13 mouse cellular contexts compared by ENCODE assay signal in genomic region chr15:79280850-79281249, GRCm38 (mm10). TPM values are rescaled to one million over a fixed set of nuclear protein-coding genes. Genes with fewer than 3 reads are reported as not detected.
A peak's percentile ranks its signal among the peaks of the same experiment; 100 is the strongest.
DNase-seq lines count a peak whose midpoint lies in the region; ATAC-seq and TF ChIP-seq lines count a peak whose summit lies in the region.
"Had no signal": no experiment of that assay in that cellular context is flagged by ENCODE, and none has a peak within 500 bp of the region (broad histone marks: within the 10 kb centered on the region; RNA-seq: fewer than 3 reads in every experiment).

No protein-coding gene starts in this region.

- no peak for TF ChIP-seq EP300 in MEL (IDR thresholded peaks at IDR 0.05; ENCODE audit: low read depth in 1 of 2, low read length in 2 of 2)

- H3K9ac ChIP-seq in MEL (ENCODE audit: control insufficient read depth, low read depth, low read length, poor library complexity, severe bottlenecking) = peak overlapping the region; percentile 67
- peak overlapping the region; percentile 5; the same call in 1 of the 2 replicates for H3K9ac ChIP-seq in liver, embryonic 12.5 days
- H3K9ac ChIP-seq: limb, embryonic 13.5 days had no signal

- H3K79me2 ChIP-seq in MEL (ENCODE audit: control insufficient read depth, insufficient read depth, low read length, poor library complexity) = no peaks in the 10 kb centered on the region

- H3K4me1 ChIP-seq in MEL (ENCODE audit: control insufficient read depth in 1 of 2, insufficient read depth in 2 of 2, low read length in 2 of 2) = peaks cover 7 to 14% of the 10 kb centered on the region in 2 experiments; a peak in 3 of 4 replicates
- H3K4me1 ChIP-seq in liver, embryonic 12.5 days = peaks cover 26% of the 10 kb centered on the region
- H3K4me1 ChIP-seq: limb, embryonic 13.5 days had no signal

- peaks cover 0 to 15% of the 10 kb centered on the region in 2 experiments; a peak in 2 of 4 replicates for H3K36me3 ChIP-seq in MEL (ENCODE audit: control insufficient read depth in 1 of 2, insufficient read depth in 2 of 2, low read length in 2 of 2)
- H3K36me3 ChIP-seq in liver, embryonic 12.5 days = peaks cover 2% of the 10 kb centered on the region
- H3K36me3 ChIP-seq: limb, embryonic 13.5 days had no signal

- H3K27ac ChIP-seq in MEL (ENCODE audit: control insufficient read depth, low read depth, low read length) = peak overlapping the region; percentile 91
- peak overlapping the region; percentile 90 for H3K27ac ChIP-seq in liver, embryonic 12.5 days
- H3K27ac ChIP-seq: limb, embryonic 13.5 days had no signal

- TF ChIP-seq RAD21 in MEL (IDR thresholded peaks at IDR 0.05; ENCODE audit: low read depth, low read length) = peak; percentile 68

- DNase-seq in gastrocnemius, adult 18-20 months (ENCODE audit: low spot score) = peak; percentile 61
- no peak for DNase-seq in gastrocnemius, postnatal 4 days (ENCODE audit: low spot score in 2 of 2)
- peak; percentile 76 for DNase-seq in MEL (ENCODE audit: low read depth, low spot score)
- DNase-seq in naive thymus-derived CD4-positive, alpha-beta T cell, adult 2 months (ENCODE audit: low read depth) = peak; percentile 26
- DNase-seq in retina, postnatal 1 day = no peak
- no peak for DNase-seq in adrenal gland, postnatal 10 days
- DNase-seq: cerebellum, adult 8-10 months; right cerebral cortex, postnatal 14 days had no signal

- H3K4me3 ChIP-seq in MEL (ENCODE audit: control insufficient read depth in 1 of 2, insufficient read depth in 1 of 2, low read depth in 2 of 2, low read length in 2 of 2) = peak overlapping the region; percentile 32 to 35
- no peak overlapping the region for H3K4me3 ChIP-seq in liver, embryonic 12.5 days
- H3K4me3 ChIP-seq: erythroblast, embryonic 14.5 days; limb, embryonic 13.5 days; myocyte had no signal

- no peaks in the 10 kb centered on the region for H3K27me3 ChIP-seq in MEL (ENCODE audit: control insufficient read depth in 1 of 2, insufficient read depth in 2 of 2, low read length in 2 of 2)
- 0 out of 2 replicates have a peak, but pooled peaks cover 4% of the 10 kb centered on the region for H3K27me3 ChIP-seq in liver, embryonic 12.5 days (replicated peaks)
- H3K27me3 ChIP-seq: limb, embryonic 13.5 days had no signal

- TF ChIP-seq POLR2A in MEL (IDR thresholded peaks at IDR 0.05; ENCODE audit: control insufficient read depth in 1 of 2, insufficient read depth in 1 of 2, low read depth in 1 of 2, low read length in 2 of 2, poor library complexity in 1 of 2) = no peak

- WGBS in liver, embryonic 12.5 days (ENCODE audit: insufficient replicate concordance) = 50% methylated on average over 5 of the region's 5 CpGs

- H3K4me2 ChIP-seq in liver, embryonic 12.5 days = peak overlapping the region; percentile 42
- H3K4me2 ChIP-seq: limb, embryonic 13.5 days had no signal

- peak; percentile 25 to 65 (median 60); a peak in 5 of 6 replicates for TF ChIP-seq CTCF in MEL (IDR thresholded peaks at IDR 0.05 in 2 of 3, conservative IDR thresholded peaks at IDR 0.05 in 1 of 3; ENCODE audit: control insufficient read depth in 1 of 3, insufficient read depth in 1 of 3, low read depth in 2 of 3, low read length in 3 of 3, poor library complexity in 1 of 3, severe bottlenecking in 1 of 3)

- ATAC-seq in liver, embryonic 12.5 days = 0 out of 2 replicates have a peak, but pooled peaks have one; percentile 12
- ATAC-seq in erythroblast, adult 5-6 weeks (replicated peaks; ENCODE audit: low FRiP score, poor library complexity, severe bottlenecking) = no peak

- no peaks in the 10 kb centered on the region for H3K9me3 ChIP-seq in MEL (replicated peaks; ENCODE audit: insufficient read depth, low read length)
- H3K9me3 ChIP-seq in liver, embryonic 12.5 days (replicated peaks) = no peaks in the 10 kb centered on the region

TF ChIP-seq in MEL, 35 proteins besides CTCF, POLR2A, EP300 and RAD21:
- TF ChIP-seq MEF2A (IDR thresholded peaks at IDR 0.05; ENCODE audit: extremely low read depth, insufficient replicate concordance, low read depth, low read length, poor library complexity, severe bottlenecking) (no peak), TCF12 (IDR thresholded peaks at IDR 0.05; ENCODE audit: low read depth, low read length) (0 out of 2 replicates have a peak, but pooled peaks have one; percentile 4), SMC3 (IDR thresholded peaks at IDR 0.05; ENCODE audit: low read depth, low read length) (peak; percentile 50), ZC3H11A (IDR thresholded peaks at IDR 0.05; ENCODE audit: low read depth, low read length) (peak; percentile 53)

RNA-seq across cellular contexts. Expression of gene Baiap2l2, which starts 4.5 kb away (rescaled TPM):
- total RNA-seq in gastrocnemius, adult 18-20 months (2021) = 1 to 10 TPM; 2.3 to 4.5 TPM
- total RNA-seq in gastrocnemius, postnatal 4 days (2021) = 1 to 10 TPM; 5.0 to 9.0 TPM
- 1.1 TPM in 1 of 2 replicates, not detected in the other for total RNA-seq in MEL (2012; rRNA removed)
- under 1 TPM in 1 of 2 experiments, not detected in 1; 0.60 TPM for polyA plus RNA-seq in MEL (2012; ENCODE audit: insufficient read depth in 1 of 2, insufficient read length in 2 of 2, low read depth in 1 of 2, low replicate concordance in 2 of 2, missing spikeins in 1 of 2)
- polyA plus RNA-seq in liver, embryonic 12.5 days (2016; fragmentation: Nextera tagmentation; extraction: Ambion mirVana) = 1.2 and 1.4 TPM in 2 replicates
- under 1 TPM; 0.85 to 0.99 TPM for total RNA-seq in adrenal gland, postnatal 10 days (2021)
- total RNA-seq in erythroblast, adult 5-6 weeks (2015; ENCODE audit: low replicate concordance) = not detected in 2 replicates
- total RNA-seq in erythroblast, adult 5-6 weeks (2017; ENCODE audit: low replicate concordance) = not detected in 2 replicates
- polyA plus RNA-seq: erythroblast, embryonic 14.5 days had no signal

RNA-seq across cellular contexts. Expression of gene Slc16a8, which starts 26.3 kb away (rescaled TPM):
- total RNA-seq in gastrocnemius, adult 18-20 months (2021) = under 1 TPM; 0.53 to 0.69 TPM
- total RNA-seq in gastrocnemius, postnatal 4 days (2021) = under 1 TPM; 0.29 to 0.36 TPM
- total RNA-seq in MEL (2012; rRNA removed) = 0.15 TPM in 1 of 2 replicates, not detected in the other
- under 1 TPM in 1 of 2 experiments, not detected in 1; 0.47 TPM for polyA plus RNA-seq in MEL (2012; ENCODE audit: insufficient read depth in 1 of 2, insufficient read length in 2 of 2, low read depth in 1 of 2, low replicate concordance in 2 of 2, missing spikeins in 1 of 2)
- not detected in 2 replicates for polyA plus RNA-seq in liver, embryonic 12.5 days (2016; fragmentation: Nextera tagmentation; extraction: Ambion mirVana)
- under 1 TPM in 1 of 2 experiments, not detected in 1; 0.15 TPM for total RNA-seq in adrenal gland, postnatal 10 days (2021)
- total RNA-seq in erythroblast, adult 5-6 weeks (2015; ENCODE audit: low replicate concordance) = not detected in 2 replicates
- total RNA-seq in erythroblast, adult 5-6 weeks (2017; ENCODE audit: low replicate concordance) = not detected in 2 replicates
- polyA plus RNA-seq: erythroblast, embryonic 14.5 days had no signal

RNA-seq across cellular contexts. Expression of gene Pla2g6, which starts 47.3 kb away (rescaled TPM):
- total RNA-seq in gastrocnemius, adult 18-20 months (2021) = 10 to 100 TPM; 15.8 to 20.4 TPM
- total RNA-seq in gastrocnemius, postnatal 4 days (2021) = 10 to 100 TPM; 11.5 to 15.7 TPM
- total RNA-seq in MEL (2012; rRNA removed) = 11.8 and 12.0 TPM in 2 replicates
- polyA plus RNA-seq in MEL (2012; ENCODE audit: insufficient read depth in 1 of 2, insufficient read length in 2 of 2, low read depth in 1 of 2, low replicate concordance in 2 of 2, missing spikeins in 1 of 2) = 10 to 100 TPM in 1 of 2 experiments, not detected in 1; 24.7 TPM
- polyA plus RNA-seq in liver, embryonic 12.5 days (2016; fragmentation: Nextera tagmentation; extraction: Ambion mirVana) = 16.8 and 17.3 TPM in 2 replicates
- total RNA-seq in adrenal gland, postnatal 10 days (2021) = 10 to 100 TPM; 27.0 to 27.5 TPM
- 1.9 and 4.6 TPM in 2 replicates for total RNA-seq in erythroblast, adult 5-6 weeks (2015; ENCODE audit: low replicate concordance)
- total RNA-seq in erythroblast, adult 5-6 weeks (2017; ENCODE audit: low replicate concordance) = 4.0 and 4.9 TPM in 2 replicates

RNA-seq across cellular contexts. Expression of gene Gm49486, which starts 51.7 kb away (rescaled TPM):
- total RNA-seq in gastrocnemius, adult 18-20 months (2021) = under 1 TPM; 0.55 to 0.69 TPM
- total RNA-seq in gastrocnemius, postnatal 4 days (2021) = 1 to 10 TPM; 1.2 TPM
- 0.12 and 0.16 TPM in 2 replicates for total RNA-seq in MEL (2012; rRNA removed)
- polyA plus RNA-seq in MEL (2012; ENCODE audit: insufficient read depth in 1 of 2, insufficient read length in 2 of 2, low read depth in 1 of 2, low replicate concordance in 2 of 2, missing spikeins in 1 of 2) = under 1 TPM in 1 of 2 experiments, not detected in 1; 0.46 TPM
- 0.07 TPM in 1 of 2 replicates, not detected in the other for polyA plus RNA-seq in liver, embryonic 12.5 days (2016; fragmentation: Nextera tagmentation; extraction: Ambion mirVana)
- under 1 TPM; 0.24 to 0.45 TPM for total RNA-seq in adrenal gland, postnatal 10 days (2021)
- total RNA-seq in erythroblast, adult 5-6 weeks (2015; ENCODE audit: low replicate concordance) = not detected in 2 replicates
- not detected in 2 replicates for total RNA-seq in erythroblast, adult 5-6 weeks (2017; ENCODE audit: low replicate concordance)
- polyA plus RNA-seq: erythroblast, embryonic 14.5 days had no signal

RNA-seq across cellular contexts. Expression of gene Pick1, which starts 51.9 kb away (rescaled TPM):
- 10 to 100 TPM; 33.7 to 34.8 TPM for total RNA-seq in gastrocnemius, adult 18-20 months (2021)
- 10 to 100 TPM; 21.9 to 24.2 TPM for total RNA-seq in gastrocnemius, postnatal 4 days (2021)
- total RNA-seq in MEL (2012; rRNA removed) = 17.6 and 20.8 TPM in 2 replicates
- 10 to 100 TPM in 1 of 2 experiments, not detected in 1; 24.3 TPM for polyA plus RNA-seq in MEL (2012; ENCODE audit: insufficient read depth in 1 of 2, insufficient read length in 2 of 2, low read depth in 1 of 2, low replicate concordance in 2 of 2, missing spikeins in 1 of 2)
- 16.1 and 17.1 TPM in 2 replicates for polyA plus RNA-seq in liver, embryonic 12.5 days (2016; fragmentation: Nextera tagmentation; extraction: Ambion mirVana)
- total RNA-seq in adrenal gland, postnatal 10 days (2021) = 10 to 100 TPM; 18.9 to 28.4 TPM
- total RNA-seq in erythroblast, adult 5-6 weeks (2015; ENCODE audit: low replicate concordance) = 1.3 TPM in 1 of 2 replicates, not detected in the other
- total RNA-seq in erythroblast, adult 5-6 weeks (2017; ENCODE audit: low replicate concordance) = 1.3 and 4.9 TPM in 2 replicates

Comparison
In these comparisons a context has a peak if more than half of its experiments do, and no peak if none do; other contexts are left out.
1. DNase-seq: peak in gastrocnemius, adult 18-20 months (single experiment), MEL (single experiment) and naive thymus-derived CD4-positive, alpha-beta T cell, adult 2 months (single experiment); none in gastrocnemius, postnatal 4 days (0 of 2), retina, postnatal 1 day (single experiment) and adrenal gland, postnatal 10 days (single experiment).